Mouse (Mus musculus) liver, embryonic 12.5 days (tissue): Measurements from ENCODE around the gene Cog4. TPM values are rescaled to one million over a fixed set of nuclear protein-coding genes. Genes with fewer than 3 reads are reported as not detected.
"Not testable (repeated sequence)": the region's sequence is repeated elsewhere in the genome, so short reads cannot be mapped to it uniquely, and the experiment has no call there.

Source experiments
- ATAC-seq: fragments of 200-750 bp; cut with Nextera tagmentation; 2 replicates; pipeline ENCODE4 v1.8.0; 2017; ENCODE audit warnings: moderate number of reproducible peaks, mild to moderate bottlenecking, moderate library complexity
- H3K27ac ChIP-seq: fragments of 300-500 bp; sonication (generic); 2 replicates; pipeline ENCODE4 v1.5.1; 2016; ENCODE audit warnings: mild to moderate bottlenecking
- H3K27me3 ChIP-seq: fragments of 300-500 bp; sonication (generic); replicated peaks from 2 replicates; pipeline ENCODE4 v1.6.1; 2016; ENCODE audit warnings: mild to moderate bottlenecking, moderate library complexity
- H3K36me3 ChIP-seq: fragments of 300-500 bp; sonication (generic); 2 replicates; pipeline ENCODE4 v1.6.1; 2016; ENCODE audit warnings: mild to moderate bottlenecking, moderate library complexity
- H3K4me1 ChIP-seq: fragments of 300-500 bp; sonication (generic); 2 replicates; pipeline ENCODE4 v1.6.1; 2016
- H3K4me2 ChIP-seq: fragments of 300-500 bp; sonication (generic); 2 replicates; pipeline ENCODE4 v1.6.1; 2016; ENCODE audit warnings: mild to moderate bottlenecking, moderate library complexity
- H3K4me3 ChIP-seq: fragments of 300-500 bp; sonication (generic); 2 replicates; pipeline ENCODE4 v1.5.1; 2016; ENCODE audit warnings: mild to moderate bottlenecking, moderate library complexity
- H3K9ac ChIP-seq: fragments of 300-500 bp; sonication (generic); 2 replicates; pipeline ENCODE4 v1.6.1; 2016; ENCODE audit warnings: mild to moderate bottlenecking, moderate library complexity
- H3K9me3 ChIP-seq: fragments of 300-500 bp; sonication (generic); replicated peaks from 2 replicates; pipeline ENCODE4 v1.6.1; 2016; ENCODE audit warnings: mild to moderate bottlenecking, moderate library complexity
- WGBS: fragments of 180-500 bp; shearing (Covaris S2); methylation state at CpG from one replicate; pipeline ENCODE4 v1.1.7; 2016; ENCODE audit not compliant: insufficient replicate concordance; 5-methylcytosine and 5-hydroxymethylcytosine counted together
- polyA plus RNA-seq: library from polyadenylated mRNA; unstranded; fragments of >200 nt; fragmentation: Nextera tagmentation; extraction: Ambion mirVana; gene quantifications from 2 replicates; pipeline ENCODE4 v1.2.1, GENCODE M21; 2016

Cog4 gene
- polyA plus RNA-seq, 1 experiment from 2014 or later: 45.1 TPM

- Histone ChIP-seq H3K36me3 (peaks cover 38% of the 10 kb centered on the region), H3K27me3 (no peaks in the 10 kb centered on the region), H3K9ac (no peak overlapping the region), H3K4me3 (no peak overlapping the region), H3K4me1 (peaks cover 5% of the 10 kb centered on the region), H3K27ac (no peak overlapping the region), H3K9me3 (no peaks in the 10 kb centered on the region), H3K4me2 (no peak overlapping the region)
- 84% methylated on average over 13 of the region's 13 CpGs for WGBS
- no peak for ATAC-seq
These were observed 49.4 kb downstream of the Cog4 start for GRCm38 (mm10) chr8:110895812-110896211.

GRCm38 (mm10) chr8:110897495-110897894 is 51.1 kb downstream of the Cog4 start:
- Histone ChIP-seq H3K9me3 (no peaks in the 10 kb centered on the region), H3K27me3 (no peaks in the 10 kb centered on the region), H3K9ac (no peak overlapping the region), H3K27ac (no peak overlapping the region), H3K4me2 (no peak overlapping the region), H3K4me1 (peaks cover 18% of the 10 kb centered on the region), H3K36me3 (peaks cover 30% of the 10 kb centered on the region), H3K4me3 (no peak overlapping the region)
- no peak for ATAC-seq
- 79% methylated on average over 6 of the region's 6 CpGs for WGBS

GRCm38 (mm10) chr8:110901056-110901455 is 54.7 kb downstream of the Cog4 start:
- Histone ChIP-seq H3K27me3 (no peaks in the 10 kb centered on the region), H3K9ac (no peak overlapping the region), H3K36me3 (peaks cover 18% of the 10 kb centered on the region), H3K4me1 (peaks cover 20% of the 10 kb centered on the region), H3K9me3 (no peaks in the 10 kb centered on the region), H3K4me3 (no peak overlapping the region), H3K27ac (no peak overlapping the region), H3K4me2 (peak overlapping the region; percentile 78)
- ATAC-seq: no peak
- WGBS: 59% methylated on average over 3 of the region's 3 CpGs

- H3K27ac ChIP-seq: no peak within 1 kb of the TSS; the same call in 1 of the 2 replicates
- 3% methylated on average over 30 of the region's 30 CpGs for WGBS
- ATAC-seq: peak; percentile 94
These were observed 55.6 kb downstream of the Cog4 start, which contains the start of gene Fuk for GRCm38 (mm10) chr8:110901839-110902578. TSS of gene Fuk (minus strand) at chr8:110902488.

GRCm38 (mm10) chr8:110902579-110902965 is 56.2 kb downstream of the Cog4 start:
- H3K36me3 ChIP-seq: peaks cover 17% of the 10 kb centered on the region
- no peak overlapping the region for H3K27ac ChIP-seq
- H3K4me3 ChIP-seq: peak overlapping the region; percentile 72
- no peak for ATAC-seq
- H3K4me1 ChIP-seq: peaks cover 20% of the 10 kb centered on the region
- H3K9ac ChIP-seq: peak overlapping the region; percentile 74
- no peaks in the 10 kb centered on the region for H3K27me3 ChIP-seq
- H3K4me2 ChIP-seq: peak overlapping the region; percentile 78
- WGBS: 25% methylated on average over 2 of the region's 2 CpGs
- no peaks in the 10 kb centered on the region for H3K9me3 ChIP-seq

More at GRCm38 (mm10) chr8:110901839-110902578, 55.6 kb downstream of the Cog4 start, which contains the start of gene Fuk:
- H3K27me3 ChIP-seq: no peaks in the 10 kb centered on the region
- peaks cover 20% of the 10 kb centered on the region for H3K4me1 ChIP-seq
- peak within 1 kb of the TSS; percentile 74 for H3K9ac ChIP-seq
- H3K4me3 ChIP-seq: peak within 1 kb of the TSS; percentile 72
- peak within 1 kb of the TSS; percentile 78 for H3K4me2 ChIP-seq
- H3K9me3 ChIP-seq: no peaks in the 10 kb centered on the region
- H3K36me3 ChIP-seq: peaks cover 18% of the 10 kb centered on the region

GRCm38 (mm10) chr8:110905404-110905803 is 59.0 kb downstream of the Cog4 start:
- no peak overlapping the region for H3K4me2 ChIP-seq
- H3K36me3 ChIP-seq: no peaks in the 10 kb centered on the region
- no peak overlapping the region for H3K27ac ChIP-seq
- peaks cover 20% of the 10 kb centered on the region for H3K4me1 ChIP-seq
- WGBS: 72% methylated on average over 6 of the region's 6 CpGs
- H3K9me3 ChIP-seq: no peaks in the 10 kb centered on the region
- H3K27me3 ChIP-seq: no peaks in the 10 kb centered on the region
- no peak overlapping the region for H3K9ac ChIP-seq
- no peak overlapping the region for H3K4me3 ChIP-seq
- ATAC-seq: no peak

- no peak for ATAC-seq
- H3K4me2 ChIP-seq: no peak overlapping the region
- no peak overlapping the region for H3K4me3 ChIP-seq
- H3K27me3 ChIP-seq: no peaks in the 10 kb centered on the region
- no peaks in the 10 kb centered on the region for H3K36me3 ChIP-seq
- H3K4me1 ChIP-seq: peaks cover 13% of the 10 kb centered on the region
- WGBS: 70% methylated on average over 1 of the region's 1 CpGs
- H3K9me3 ChIP-seq: no peaks in the 10 kb centered on the region
- H3K27ac ChIP-seq: no peak overlapping the region
- H3K9ac ChIP-seq: no peak overlapping the region
These were observed 60.3 kb downstream of the Cog4 start for GRCm38 (mm10) chr8:110906682-110907081.

- not testable (repeated sequence) for H3K27ac ChIP-seq, H3K9ac ChIP-seq, H3K4me3 ChIP-seq, H3K27me3 ChIP-seq, H3K4me2 ChIP-seq, H3K9me3 ChIP-seq, ATAC-seq, H3K36me3 ChIP-seq
- peaks cover 12% of the 10 kb centered on the region for H3K4me1 ChIP-seq
These were observed 63.5 kb downstream of the Cog4 start for GRCm38 (mm10) chr8:110909850-110910249.

- Histone ChIP-seq H3K4me2 (peak overlapping the region; percentile 33), H3K9ac (peak overlapping the region; percentile 22; the same call in 1 of the 2 replicates), H3K27me3 (no peaks in the 10 kb centered on the region), H3K9me3 (no peaks in the 10 kb centered on the region), H3K4me1 (peaks cover 12% of the 10 kb centered on the region), H3K4me3 (no peak overlapping the region), H3K27ac (peak overlapping the region; percentile 60; the same call in 1 of the 2 replicates), H3K36me3 (no peaks in the 10 kb centered on the region)
- WGBS: 42% methylated on average over 15 of the region's 15 CpGs
- peak; percentile 78 for ATAC-seq
These were observed 65.5 kb downstream of the Cog4 start for GRCm38 (mm10) chr8:110911576-110912570.

- ATAC-seq: no peak
- H3K36me3 ChIP-seq: peaks cover 6% of the 10 kb centered on the region; the same call in 1 of the 2 replicates
- 74% methylated on average over 2 of the region's 2 CpGs for WGBS
These were observed 71.0 kb downstream of the Cog4 start for GRCm38 (mm10) chr8:110917415-110917814.

GRCm38 (mm10) chr8:110918027-110918426 is 71.6 kb downstream of the Cog4 start:
- no peaks in the 10 kb centered on the region for H3K9me3 ChIP-seq
- H3K27ac ChIP-seq: no peak overlapping the region
- peaks cover 49% of the 10 kb centered on the region for H3K4me1 ChIP-seq
- H3K4me2 ChIP-seq: no peak overlapping the region
- H3K27me3 ChIP-seq: no peaks in the 10 kb centered on the region
- no peak overlapping the region for H3K9ac ChIP-seq
- H3K4me3 ChIP-seq: no peak overlapping the region
- no peak for ATAC-seq
- H3K36me3 ChIP-seq: peaks cover 12% of the 10 kb centered on the region
- WGBS: 84% methylated on average over 11 of the region's 11 CpGs

More at GRCm38 (mm10) chr8:110917415-110917814, 71.0 kb downstream of the Cog4 start:
- no peak overlapping the region for H3K4me3 ChIP-seq
- no peak overlapping the region for H3K9ac ChIP-seq
- H3K9me3 ChIP-seq: no peaks in the 10 kb centered on the region
- no peak overlapping the region for H3K4me2 ChIP-seq
- H3K4me1 ChIP-seq: peaks cover 43% of the 10 kb centered on the region
- no peaks in the 10 kb centered on the region for H3K27me3 ChIP-seq
- H3K27ac ChIP-seq: no peak overlapping the region

- ATAC-seq: no peak
- Histone ChIP-seq H3K9ac (no peak overlapping the region), H3K27ac (no peak overlapping the region), H3K4me3 (no peak overlapping the region), H3K4me2 (peak overlapping the region; percentile 87; the same call in 1 of the 2 replicates), H3K27me3 (no peaks in the 10 kb centered on the region), H3K36me3 (peaks cover 17% of the 10 kb centered on the region), H3K4me1 (peaks cover 53% of the 10 kb centered on the region), H3K9me3 (no peaks in the 10 kb centered on the region)
- WGBS: 64% methylated on average over 8 of the region's 8 CpGs
These were observed 72.1 kb downstream of the Cog4 start for GRCm38 (mm10) chr8:110918460-110918859.
